Mouse (Mus musculus) hindbrain, postnatal 0 days (tissue): ENCODE measurements around the gene Tom1l2. TPM values are rescaled to one million over a fixed set of nuclear protein-coding genes. Genes with fewer than 3 reads are reported as not detected.

Experiments
- ATAC-seq: fragments of 200-750 bp; cut with Nextera tagmentation; 2 replicates; pipeline ENCODE4 v1.8.0; 2017; ENCODE audit warnings: mild to moderate bottlenecking, moderate TSS enrichment, moderate library complexity
- DNase-seq: peaks from one replicate; pipeline ENCODE4 v3.0.0-alpha.2; 2015; ENCODE audit warnings: low spot score
- H3K27ac ChIP-seq: fragments of 300-500 bp; sonication (generic); 2 replicates; pipeline ENCODE4 v1.5.1; 2014; ENCODE audit warnings: mild to moderate bottlenecking
- H3K27me3 ChIP-seq: fragments of 300-500 bp; sonication (generic); 2 replicates; pipeline ENCODE4 v1.6.1; 2014; ENCODE audit warnings: low read length, mixed read lengths; ENCODE audit not compliant: insufficient read depth
- H3K36me3 ChIP-seq: fragments of 300-500 bp; sonication (generic); 2 replicates; pipeline ENCODE4 v1.6.1; 2014; ENCODE audit warnings: low read length, mixed read lengths; ENCODE audit not compliant: insufficient read depth
- H3K4me1 ChIP-seq: fragments of 300-500 bp; sonication (generic); 2 replicates; pipeline ENCODE4 v1.6.1; 2014; ENCODE audit warnings: antibody characterized with exemption, low read length, mixed read lengths; ENCODE audit not compliant: insufficient read depth
- H3K4me2 ChIP-seq: fragments of 300-500 bp; sonication (generic); 2 replicates; pipeline ENCODE4 v1.6.1; 2014; ENCODE audit warnings: low read depth, mild to moderate bottlenecking, low read length, moderate library complexity, mixed read lengths
- H3K4me3 ChIP-seq: fragments of 300-500 bp; sonication (generic); 2 replicates; pipeline ENCODE4 v1.5.1; 2014; ENCODE audit warnings: low read length
- H3K9ac ChIP-seq: fragments of 300-500 bp; sonication (generic); replicated peaks from 2 replicates; pipeline ENCODE4 v1.6.1; 2014; ENCODE audit warnings: mild to moderate bottlenecking, low read length, moderate library complexity, mixed read lengths
- H3K9me3 ChIP-seq: fragments of 300-500 bp; sonication (generic); 2 replicates; pipeline ENCODE4 v1.6.1; 2016; ENCODE audit warnings: low read length, mixed read lengths
- CTCF ChIP-seq: IDR thresholded peaks from 2 replicates; pipeline ENCODE4 v1.5.1; 2016; ENCODE audit warnings: antibody characterized with exemption, control low read depth, low read depth
- WGBS: fragments of 180-500 bp; shearing (Covaris S2); extraction: QIAGEN DNeasy Blood & Tissue Kit; methylation state at CpG from one replicate; pipeline ENCODE4 v1.1.7; 2014; 5-methylcytosine and 5-hydroxymethylcytosine counted together
- polyA plus RNA-seq: library from polyadenylated mRNA; unstranded; fragments of >200 nt; fragmentation: Nextera tagmentation; extraction: Ambion mirVana; gene quantifications from 2 replicates; pipeline ENCODE4 v1.2.1, GENCODE M21; 2015
- total RNA-seq: library from RNA; depleted of rRNA; stranded (reverse); fragments of >200 nt; gene quantifications from 2 replicates; pipeline ENCODE4 v1.2.3, GENCODE M21; 2014

Gene Tom1l2
- total and polyA plus RNA-seq, 2 experiments from 2014 or later, result 48.2 to 124 TPM

- no peaks in the 10 kb centered on the region; the same call in 1 of the 2 replicates for H3K36me3 ChIP-seq
- H3K27me3 ChIP-seq, result no peaks in the 10 kb centered on the region
- H3K9ac ChIP-seq, result no peak overlapping the region
- no peak overlapping the region for H3K4me2 ChIP-seq
- no peaks in the 10 kb centered on the region for H3K9me3 ChIP-seq
- no peak for ATAC-seq
- no peak for DNase-seq
- H3K4me3 ChIP-seq, result no peak overlapping the region
- no peak overlapping the region for H3K27ac ChIP-seq
- WGBS, result 84% methylated on average over 3 of the region's 3 CpGs
- no peak for TF ChIP-seq CTCF
- H3K4me1 ChIP-seq, result peaks cover 18% of the 10 kb centered on the region
Observed at GRCm38 (mm10) chr11:60260743-60261142, 92.0 kb downstream of the Tom1l2 start.

GRCm38 (mm10) chr11:60257696-60258095, 95.0 kb downstream of the Tom1l2 start:
- no peaks in the 10 kb centered on the region; the same call in 1 of the 2 replicates for H3K36me3 ChIP-seq
- H3K27me3 ChIP-seq, result no peaks in the 10 kb centered on the region
- no peak for ATAC-seq
- DNase-seq, result no peak
- TF ChIP-seq CTCF, result no peak
- H3K4me1 ChIP-seq, result peaks cover 26% of the 10 kb centered on the region
- WGBS, result 70% methylated on average over 2 of the region's 2 CpGs
- H3K27ac ChIP-seq, result no peak overlapping the region
- no peak overlapping the region for H3K4me3 ChIP-seq
- H3K4me2 ChIP-seq, result no peak overlapping the region
- H3K9me3 ChIP-seq, result no peaks in the 10 kb centered on the region
- H3K9ac ChIP-seq, result no peak overlapping the region

- Histone ChIP-seq H3K27me3 (no peaks in the 10 kb centered on the region), H3K9me3 (no peaks in the 10 kb centered on the region), H3K27ac (peak overlapping the region; percentile 66), H3K36me3 (no peaks in the 10 kb centered on the region; the same call in 1 of the 2 replicates), H3K4me1 (peaks cover 26% of the 10 kb centered on the region), H3K4me2 (no peak overlapping the region), H3K4me3 (no peak overlapping the region), H3K9ac (no peak overlapping the region)
- DNase-seq (no peak), ATAC-seq (no peak; the same call in 1 of the 2 replicates)
- WGBS, result 58% methylated on average over 9 of the region's 9 CpGs
- no peak for TF ChIP-seq CTCF
Observed at GRCm38 (mm10) chr11:60256713-60257112, 96.0 kb downstream of the Tom1l2 start.

GRCm38 (mm10) chr11:60256176-60256681, 96.5 kb downstream of the Tom1l2 start:
- no peak overlapping the region for H3K4me3 ChIP-seq
- H3K4me1 ChIP-seq, result peaks cover 26% of the 10 kb centered on the region
- peak overlapping the region; percentile 66 for H3K27ac ChIP-seq
- H3K9me3 ChIP-seq, result no peaks in the 10 kb centered on the region
- no peaks in the 10 kb centered on the region; the same call in 1 of the 2 replicates for H3K36me3 ChIP-seq
- TF ChIP-seq CTCF, result no peak
- H3K4me2 ChIP-seq, result no peak overlapping the region
- H3K27me3 ChIP-seq, result no peaks in the 10 kb centered on the region
- 23% methylated on average over 6 of the region's 6 CpGs for WGBS
- DNase-seq (peak; percentile 91), ATAC-seq (peak; percentile 76)
- H3K9ac ChIP-seq, result no peak overlapping the region

- Histone ChIP-seq H3K36me3 (no peaks in the 10 kb centered on the region; the same call in none of the 2 replicates), H3K27ac (peak overlapping the region; percentile 66), H3K4me3 (no peak overlapping the region), H3K9ac (no peak overlapping the region), H3K4me1 (peaks cover 26% of the 10 kb centered on the region), H3K27me3 (no peaks in the 10 kb centered on the region), H3K9me3 (no peaks in the 10 kb centered on the region), H3K4me2 (no peak overlapping the region)
- 54% methylated on average over 3 of the region's 3 CpGs for WGBS
- DNase-seq (no peak), ATAC-seq (no peak)
- no peak for TF ChIP-seq CTCF
Observed at GRCm38 (mm10) chr11:60255639-60256038, 97.1 kb downstream of the Tom1l2 start.

GRCm38 (mm10) chr11:60255181-60255580, 97.5 kb downstream of the Tom1l2 start:
- 35% methylated on average over 3 of the region's 3 CpGs for WGBS
- no peak overlapping the region for H3K9ac ChIP-seq
- H3K9me3 ChIP-seq, result no peaks in the 10 kb centered on the region
- no peaks in the 10 kb centered on the region; the same call in none of the 2 replicates for H3K36me3 ChIP-seq
- peak overlapping the region; percentile 66; the same call in 1 of the 2 replicates for H3K27ac ChIP-seq
- H3K4me2 ChIP-seq, result no peak overlapping the region
- no peak for DNase-seq
- no peak for TF ChIP-seq CTCF
- no peak for ATAC-seq
- no peak overlapping the region for H3K4me3 ChIP-seq
- H3K27me3 ChIP-seq, result no peaks in the 10 kb centered on the region
- peaks cover 26% of the 10 kb centered on the region for H3K4me1 ChIP-seq

- no peak for ATAC-seq
- peak; percentile 55 for DNase-seq
- TF ChIP-seq CTCF, result no peak
- Histone ChIP-seq H3K9me3 (no peaks in the 10 kb centered on the region), H3K27ac (peak overlapping the region; percentile 66; the same call in 1 of the 2 replicates), H3K4me1 (peaks cover 26% of the 10 kb centered on the region), H3K36me3 (no peaks in the 10 kb centered on the region; the same call in none of the 2 replicates), H3K4me3 (no peak overlapping the region), H3K27me3 (no peaks in the 10 kb centered on the region), H3K9ac (no peak overlapping the region), H3K4me2 (no peak overlapping the region)
- 46% methylated on average over 5 of the region's 5 CpGs for WGBS
Observed at GRCm38 (mm10) chr11:60254308-60254707, 98.4 kb downstream of the Tom1l2 start.
